Mouse (Mus musculus) embryonic fibroblast, embryonic 13.5 days (primary cell): ENCODE measurements at regions not wholly inside any gene's neighbourhood (a gene's known extent, or its start where the extent isn't known, plus 50 kb on each side); places are given as distances from the start of the nearest gene placed in this dataset.

Experiments used
- CTCF ChIP-seq: IDR thresholded peaks from 2 replicates; pipeline ENCODE4 v1.5.1; 2011; ENCODE audit warnings: mild to moderate bottlenecking, control low read depth, low read length, moderate library complexity, borderline replicate concordance; ENCODE audit not compliant: insufficient read depth
- POLR2A ChIP-seq: IDR thresholded peaks from 2 replicates; pipeline ENCODE4 v1.6.1; 2011; ENCODE audit warnings: low read depth, mild to moderate bottlenecking, control low read depth, low read length, moderate library complexity

DNA sequence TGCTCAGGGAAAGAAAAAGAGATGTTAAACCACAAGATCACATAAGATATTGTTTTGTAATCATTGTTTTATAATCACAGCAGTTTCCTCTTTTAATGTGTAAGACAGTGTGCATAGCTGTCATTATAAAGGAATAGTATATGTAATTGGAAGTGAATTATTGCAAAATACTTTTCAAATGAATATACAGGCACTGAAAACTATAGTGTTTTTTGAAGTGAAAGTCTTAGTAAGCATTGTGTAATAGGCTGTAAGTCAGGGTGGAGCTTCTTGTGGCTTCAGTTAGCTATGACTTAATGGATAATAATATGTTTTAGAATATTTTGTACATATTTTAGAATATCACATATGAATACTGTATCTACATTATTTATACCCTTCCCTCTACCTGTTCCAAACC, 333.7 kb upstream of the Tusc1 start:
- TF ChIP-seq POLR2A (no peak), CTCF (no peak)
